Mouse (Mus musculus) thymus, adult 2 months (tissue): Measurements from ENCODE around the gene Ercc1.

Experiments used
- CTCF ChIP-seq: fragments of 200-500 bp; IDR thresholded peaks from 2 replicates; pipeline ENCODE4 v1.5.1; 2012; ENCODE audit warnings: mild to moderate bottlenecking, control low read depth, low read length, moderate library complexity, borderline replicate concordance; ENCODE audit not compliant: control insufficient read depth, poor library complexity, insufficient read depth; ENCODE audit errors: extremely low read depth
- POLR2A ChIP-seq: fragments of 200-500 bp; IDR thresholded peaks from 2 replicates; pipeline ENCODE4 v1.6.1; 2012; ENCODE audit warnings: mild to moderate bottlenecking, low read length, control low read depth, moderate library complexity; ENCODE audit not compliant: control insufficient read depth, poor library complexity, insufficient read depth; ENCODE audit errors: extremely low read depth

DNA sequence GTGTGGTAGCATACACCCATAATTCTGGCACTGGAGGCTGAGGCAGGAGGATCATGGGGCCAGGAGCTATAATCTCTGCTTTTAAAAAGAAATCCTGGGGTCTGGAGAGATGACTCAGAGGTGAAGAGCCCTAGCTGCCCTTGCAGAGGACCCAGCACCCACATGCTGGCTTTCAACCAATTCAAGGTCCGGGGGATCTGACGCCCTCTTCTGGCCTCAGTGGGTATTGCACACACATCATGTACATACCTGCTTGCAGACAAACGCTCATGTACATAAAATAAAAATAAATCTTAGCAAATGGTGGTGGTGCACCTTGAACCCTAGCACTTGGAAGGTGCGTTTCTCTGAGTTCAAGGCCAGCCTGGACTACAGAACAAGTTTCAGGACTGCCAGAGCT is 56.4 kb downstream of the Ercc1 start:
- TF ChIP-seq CTCF: no peak
- no peak for TF ChIP-seq POLR2A
